Mouse (Mus musculus): ENCODE data around the gene Nrtn. TPM values are rescaled to one million over a fixed set of nuclear protein-coding genes. Genes with fewer than 3 reads are reported as not detected.

Gene Nrtn
- total and polyA plus RNA-seq, 3 experiments: 0.25 TPM; not detected in 2

DNA sequence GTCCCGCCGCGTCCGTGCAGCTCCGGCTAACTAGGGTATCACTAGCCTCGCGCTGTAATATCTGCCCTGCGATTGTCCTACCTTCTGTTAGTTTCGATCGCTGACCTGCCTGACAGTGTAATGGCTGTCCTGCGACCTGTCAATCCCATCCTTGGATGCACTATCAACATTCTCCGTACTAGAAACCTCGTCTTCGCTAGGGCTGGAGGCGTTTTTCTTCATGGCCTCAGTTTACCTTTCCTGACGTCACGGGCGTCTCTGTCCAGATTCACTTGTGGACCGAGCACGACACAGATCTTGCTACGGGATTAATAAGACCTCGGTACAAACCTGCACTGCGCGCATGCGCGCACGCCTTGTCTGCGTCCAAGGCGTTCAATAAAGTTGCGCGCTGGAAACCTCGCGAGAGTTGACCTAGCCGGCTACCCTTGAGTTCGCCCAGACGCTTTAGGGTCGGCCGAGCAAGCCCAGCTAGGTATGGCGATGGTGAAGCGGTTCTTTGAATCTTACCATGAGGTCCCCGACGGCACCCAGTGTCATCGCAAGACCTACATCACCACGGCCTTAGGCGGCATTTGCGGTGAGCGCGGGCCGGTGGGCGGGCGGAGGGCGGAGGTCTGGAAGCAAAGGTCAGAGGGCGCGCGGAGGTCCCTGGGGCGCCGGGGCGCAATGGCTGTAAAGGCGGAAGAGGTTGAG is 39.8 kb downstream of the Nrtn start, which contains the start of the genes Ndufa11 and Vmac (continued):
- TF ChIP-seq JUN (IDR thresholded peaks at IDR 0.05; ENCODE audit: insufficient read depth, low read depth, low read length) (no peak), MXI1 (IDR thresholded peaks at IDR 0.05; ENCODE audit: low read depth, low read length) (peak; percentile 67), MAX (IDR thresholded peaks at IDR 0.05; ENCODE audit: low read length) (no peak; the same call in 1 of the 2 replicates), EP300 (IDR thresholded peaks at IDR 0.05; ENCODE audit: low read length) (no peak), ZNF384 (IDR thresholded peaks at IDR 0.05; ENCODE audit: low read depth, low read length) (no peak), RAD21 (IDR thresholded peaks at IDR 0.05; ENCODE audit: low read depth, low read length) (no peak), ZKSCAN1 (IDR thresholded peaks at IDR 0.05; ENCODE audit: borderline replicate concordance, low read depth, low read length) (no peak), SIN3A (IDR thresholded peaks at IDR 0.05; ENCODE audit: low read length) (peak; percentile 95), ZMIZ1 (IDR thresholded peaks at IDR 0.05; ENCODE audit: low read depth, low read length) (peak; percentile 72), CHD1 (IDR thresholded peaks at IDR 0.05; ENCODE audit: low read depth, low read length) (no peak), ZC3H11A (IDR thresholded peaks at IDR 0.05; ENCODE audit: low read depth, low read length) (no peak), MYC (IDR thresholded peaks at IDR 0.05; ENCODE audit: low read depth, low read length) (no peak), SMC3 (IDR thresholded peaks at IDR 0.05; ENCODE audit: low read depth, low read length) (no peak), PAX5 (IDR thresholded peaks at IDR 0.05; ENCODE audit: low read length) (no peak), RCOR1 (conservative IDR thresholded peaks at IDR 0.05; ENCODE audit: low read depth, low read length) (no peak), MAFK (IDR thresholded peaks at IDR 0.05; ENCODE audit: insufficient replicate concordance, low read length) (no peak), ETS1 (conservative IDR thresholded peaks at IDR 0.05; ENCODE audit: low read depth, low read length) (no peak), BHLHE40 (IDR thresholded peaks at IDR 0.05; ENCODE audit: low read depth, low read length) (no peak), POLR2A (IDR thresholded peaks at IDR 0.05; ENCODE audit: low read depth, low read length) (peak; percentile 96), HCFC1 (IDR thresholded peaks at IDR 0.05; ENCODE audit: low read depth, low read length) (peak; percentile 82), ELF1 (IDR thresholded peaks at IDR 0.05; ENCODE audit: low read depth, low read length) (peak; percentile 66)

DNA sequence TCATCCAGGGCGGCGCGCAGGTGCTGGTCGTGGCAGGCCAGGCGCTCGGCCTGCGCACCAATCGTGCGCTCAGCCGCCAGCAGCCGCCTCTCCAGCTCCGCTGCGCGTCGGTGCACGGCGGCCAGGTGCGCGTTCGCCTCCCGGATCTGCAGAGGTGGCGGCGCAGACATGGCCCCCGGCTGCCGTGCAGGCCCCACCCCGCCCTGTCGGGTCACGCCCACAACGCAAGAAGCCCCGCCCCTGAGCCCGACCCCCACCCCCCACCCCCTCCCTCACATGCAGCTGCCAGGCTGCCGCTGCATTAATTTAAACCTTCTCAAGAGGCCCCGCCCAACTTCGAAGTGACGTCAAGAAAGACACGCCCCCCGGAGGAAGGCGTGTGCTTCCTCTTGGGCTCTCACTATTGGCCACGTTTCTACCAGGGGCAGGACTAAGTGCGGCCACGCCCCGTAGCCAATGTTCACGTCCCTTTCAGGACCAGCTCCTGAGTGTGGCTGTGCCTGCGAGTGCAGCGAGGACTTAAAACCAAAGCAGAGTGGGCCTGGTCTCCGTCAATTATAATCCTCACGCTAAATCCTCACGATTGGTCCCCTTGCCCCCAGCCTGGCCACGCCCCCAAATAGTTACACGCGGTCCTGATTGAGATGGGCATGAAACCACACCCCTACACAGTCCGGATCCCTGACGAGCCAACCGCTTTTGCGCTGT is 40.5 kb downstream of the Nrtn start:
- peak overlapping the region; percentile 52 for H3K4me2 ChIP-seq (ENCODE audit: insufficient read depth, low read depth, poor library complexity, severe bottlenecking)
- peaks cover 24 to 55% of the 10 kb centered on the region in 2 experiments for H3K36me3 ChIP-seq (replicated peaks in 1 of 2; ENCODE audit: control insufficient read depth in 1 of 2, insufficient read depth in 1 of 2, low read length in 1 of 2)
- dilution Hi-C loops (cut with MboI; ENCODE audit: extremely low pct_ligation_motif_present, extremely low pct_unique_long_range_greater_than_20kb, low sequenced_read_pairs) (no loop called here), in situ Hi-C loops (cut with MboI; ENCODE audit: low pct_ligation_motif_present, low pct_unique_long_range_greater_than_20kb, low sequenced_read_pairs) (loop anchor here (5.0 kb wide), 1 partner anchor 35 kb away; no protein-coding TSS in a partner anchor)
- H3K4me3 ChIP-seq (replicated peaks in 1 of 3; ENCODE audit: low read depth in 2 of 3, low read length in 2 of 3, poor library complexity in 1 of 3): peak overlapping the region; percentile 80 to 96 (median 95)
- H3K27me3 ChIP-seq (replicated peaks): no peaks in the 10 kb centered on the region
- no peak for TF ChIP-seq PAX5 (IDR thresholded peaks at IDR 0.05; ENCODE audit: low read length)
- TF ChIP-seq MAZ (IDR thresholded peaks at IDR 0.05; ENCODE audit: low read depth, low read length): peak; percentile 60; the same call in 1 of the 2 replicates
- TF ChIP-seq MXI1 (IDR thresholded peaks at IDR 0.05; ENCODE audit: low read depth, low read length): peak; percentile 19; the same call in 1 of the 2 replicates
- TF ChIP-seq NELFE (IDR thresholded peaks at IDR 0.05; ENCODE audit: low read depth, low read length): peak; percentile 28; the same call in 1 of the 2 replicates
- peak; percentile 68; the same call in 1 of the 2 replicates for TF ChIP-seq MYC (IDR thresholded peaks at IDR 0.05; ENCODE audit: low read depth, low read length)
- 0 out of 2 replicates have a peak, but pooled peaks have one; percentile 1 for TF ChIP-seq IRF4 (IDR thresholded peaks at IDR 0.05; ENCODE audit: low read depth, low read length)
- peak; percentile 66 for TF ChIP-seq NRF1 (IDR thresholded peaks at IDR 0.05; ENCODE audit: low read depth, low read length)
- no peak; the same call in 1 of the 2 replicates for TF ChIP-seq TCF12 (IDR thresholded peaks at IDR 0.05; ENCODE audit: low read depth, low read length)
- TF ChIP-seq ELF1 (IDR thresholded peaks at IDR 0.05; ENCODE audit: low read depth, low read length): peak; percentile 33; the same call in 1 of the 2 replicates
- peak; percentile 21; the same call in 1 of the 2 replicates for TF ChIP-seq CHD2 (IDR thresholded peaks at IDR 0.05; ENCODE audit: low read length)
- TF ChIP-seq POLR2AphosphoS2 (IDR thresholded peaks at IDR 0.05; ENCODE audit: low read depth, low read length): 0 out of 2 replicates have a peak, but pooled peaks have one; percentile 0
- peak; percentile 47 for TF ChIP-seq POLR2A (IDR thresholded peaks at IDR 0.05; ENCODE audit: low read depth, low read length)
- no peak for TF ChIP-seq KAT2A (IDR thresholded peaks at IDR 0.05; ENCODE audit: insufficient replicate concordance, low read length)
- peak; percentile 57; the same call in 1 of the 2 replicates for TF ChIP-seq TBP (conservative IDR thresholded peaks at IDR 0.05; ENCODE audit: low read depth, low read length)
- H3K27ac ChIP-seq (ENCODE audit: insufficient read depth, low read depth): peak overlapping the region; percentile 33
- peak overlapping the region; percentile 74 for H3K9ac ChIP-seq (ENCODE audit: insufficient read depth, low read depth)
- H3K9me3 ChIP-seq (replicated peaks; ENCODE audit: low read length): no peaks in the 10 kb centered on the region
- peaks cover 17 to 28% of the 10 kb centered on the region in 2 experiments for H3K4me1 ChIP-seq (ENCODE audit: control insufficient read depth in 1 of 2, insufficient read depth in 2 of 2)
- H3K79me2 ChIP-seq (replicated peaks; ENCODE audit: control insufficient read depth, extremely low read depth, insufficient read depth, poor library complexity, severe bottlenecking): peaks cover 20% of the 10 kb centered on the region
- DNase-seq (ENCODE audit: extremely low read depth): peak; percentile 99
